Mouse (Mus musculus) intestine, embryonic 14.5 days (tissue): Measurements from ENCODE around the gene Dip2b. TPM values are rescaled to one million over a fixed set of nuclear protein-coding genes. Genes with fewer than 3 reads are reported as not detected.
A peak's percentile ranks its signal among the peaks of the same experiment; 100 is the strongest.

Experiments used
- ATAC-seq: fragments of 200-750 bp; cut with Nextera tagmentation; replicated peaks from 2 replicates; pipeline ENCODE4 v1.8.0; 2017; ENCODE audit warnings: low read depth, moderate number of reproducible peaks, moderate TSS enrichment, moderate library complexity; ENCODE audit not compliant: low FRiP score, low TSS enrichment
- DNase-seq: peaks from one replicate; pipeline ENCODE4 v3.0.0-alpha.2; 2018; ENCODE audit warnings: low spot score
- H3K27ac ChIP-seq: fragments of 300-500 bp; sonication (generic); 2 replicates; pipeline ENCODE4 v1.5.1; 2014; ENCODE audit warnings: low read depth, mild to moderate bottlenecking, control low read depth
- H3K27me3 ChIP-seq: fragments of 300-500 bp; sonication (generic); replicated peaks from 2 replicates; pipeline ENCODE4 v1.6.1; 2014; ENCODE audit warnings: low read length, control low read depth; ENCODE audit not compliant: control insufficient read depth, insufficient read depth
- H3K36me3 ChIP-seq: fragments of 300-500 bp; sonication (generic); 2 replicates; pipeline ENCODE4 v1.6.1; 2014; ENCODE audit warnings: low read length, control low read depth; ENCODE audit not compliant: control insufficient read depth, insufficient read depth
- H3K4me1 ChIP-seq: fragments of 300-500 bp; sonication (generic); replicated peaks from 2 replicates; pipeline ENCODE4 v1.6.1; 2014; ENCODE audit warnings: low read length, control low read depth, mixed read lengths; ENCODE audit not compliant: control insufficient read depth, insufficient read depth
- H3K4me2 ChIP-seq: fragments of 300-500 bp; sonication (generic); 2 replicates; pipeline ENCODE4 v1.6.1; 2014; ENCODE audit warnings: low read length
- H3K4me3 ChIP-seq: fragments of 300-500 bp; sonication (generic); 2 replicates; pipeline ENCODE4 v1.5.1; 2014; ENCODE audit warnings: low read depth, low read length, control low read depth, mixed read lengths
- H3K9ac ChIP-seq: fragments of 300-500 bp; sonication (generic); 2 replicates; pipeline ENCODE4 v1.6.1; 2014; ENCODE audit warnings: mild to moderate bottlenecking, low read length
- H3K9me3 ChIP-seq: fragments of 300-500 bp; sonication (generic); 2 replicates; pipeline ENCODE4 v1.6.1; 2016; ENCODE audit warnings: low read length, control low read depth; ENCODE audit not compliant: control insufficient read depth
- WGBS: fragments of 180-500 bp; shearing (Covaris S2); extraction: QIAGEN DNeasy Blood & Tissue Kit; methylation state at CpG from one replicate; pipeline ENCODE4 v1.1.7; 2014; 5-methylcytosine and 5-hydroxymethylcytosine counted together
- polyA plus RNA-seq: library from polyadenylated mRNA; unstranded; fragments of >200 nt; fragmentation: Nextera tagmentation; extraction: Ambion mirVana; gene quantifications from 2 replicates; pipeline ENCODE4 v1.2.1, GENCODE M21; 2014

The Dip2b gene
- polyA plus RNA-seq, 1 experiment from 2014 or later, result 15.2 TPM

- WGBS, result 2% methylated on average over 17 of the region's 17 CpGs
- peak; percentile 47 for ATAC-seq
- H3K27me3 ChIP-seq, result no peaks in the 10 kb centered on the region
- H3K9me3 ChIP-seq, result peaks cover 13% of the 10 kb centered on the region
- H3K36me3 ChIP-seq, result no peaks in the 10 kb centered on the region
- H3K4me1 ChIP-seq, result peaks cover 8% of the 10 kb centered on the region
- H3K4me2 ChIP-seq, result peak overlapping the region; percentile 71
- peak overlapping the region; percentile 99 for H3K9ac ChIP-seq
- peak; percentile 53 for DNase-seq
- H3K4me3 ChIP-seq, result peak overlapping the region; percentile 81
- peak overlapping the region; percentile 99 for H3K27ac ChIP-seq
These were observed 188.7 kb downstream of the Dip2b start for GRCm38 (mm10) chr15:100227031-100227662.

GRCm38 (mm10) chr15:100227663-100228534 is 189.4 kb downstream of the Dip2b start, which contains the start of gene Atf1:
TSS of gene Atf1 (plus strand) at chr15:100227819.
- Histone ChIP-seq H3K4me1 (peaks cover 8% of the 10 kb centered on the region), H3K9me3 (peaks cover 5% of the 10 kb centered on the region), H3K4me3 (peak within 1 kb of the TSS; percentile 81), H3K4me2 (peak within 1 kb of the TSS; percentile 71), H3K27me3 (no peaks in the 10 kb centered on the region), H3K9ac (peak within 1 kb of the TSS; percentile 99), H3K27ac (peak within 1 kb of the TSS; percentile 99), H3K36me3 (peaks cover under 1% of the 10 kb centered on the region)
- WGBS, result under 1% methylated on average over 77 of the region's 133 CpGs
- ATAC-seq (peak; percentile 84), DNase-seq (peak; percentile 97)

GRCm38 (mm10) chr15:100228535-100229336 is 190.3 kb downstream of the Dip2b start:
- DNase-seq, result peak; percentile 53
- Histone ChIP-seq H3K27ac (peak overlapping the region; percentile 99), H3K4me1 (peaks cover 8% of the 10 kb centered on the region), H3K9me3 (no peaks in the 10 kb centered on the region; the same call in 1 of the 2 replicates), H3K9ac (peak overlapping the region; percentile 99), H3K4me3 (peak overlapping the region; percentile 81), H3K27me3 (no peaks in the 10 kb centered on the region), H3K4me2 (peak overlapping the region; percentile 53), H3K36me3 (peaks cover 9% of the 10 kb centered on the region)
- 0 out of 2 replicates have a peak, but pooled peaks have one; percentile 9 for ATAC-seq
- 11% methylated on average over 16 of the region's 16 CpGs for WGBS

- no peak overlapping the region for H3K4me2 ChIP-seq
- ATAC-seq, result no peak
These were observed 192.2 kb downstream of the Dip2b start for GRCm38 (mm10) chr15:100230655-100231054.

GRCm38 (mm10) chr15:100231616-100232525 is 193.4 kb downstream of the Dip2b start:
- no peak overlapping the region for H3K4me3 ChIP-seq
- H3K9ac ChIP-seq, result no peak overlapping the region
- H3K4me1 ChIP-seq, result peaks cover 8% of the 10 kb centered on the region
- ATAC-seq, result no peak
- DNase-seq, result no peak
- H3K27ac ChIP-seq, result no peak overlapping the region
- H3K36me3 ChIP-seq, result peaks cover 41% of the 10 kb centered on the region
- 84% methylated on average over 14 of the region's 14 CpGs for WGBS
- H3K9me3 ChIP-seq, result no peaks in the 10 kb centered on the region
- no peak overlapping the region for H3K4me2 ChIP-seq
- no peaks in the 10 kb centered on the region for H3K27me3 ChIP-seq

More at GRCm38 (mm10) chr15:100230655-100231054, 192.2 kb downstream of the Dip2b start:
- H3K36me3 ChIP-seq, result peaks cover 29% of the 10 kb centered on the region
- H3K27me3 ChIP-seq, result no peaks in the 10 kb centered on the region
- H3K4me3 ChIP-seq, result no peak overlapping the region
- H3K4me1 ChIP-seq, result peaks cover 8% of the 10 kb centered on the region
- no peaks in the 10 kb centered on the region for H3K9me3 ChIP-seq
- no peak overlapping the region for H3K9ac ChIP-seq
- WGBS, result 77% methylated on average over 1 of the region's 1 CpGs
- no peak overlapping the region for H3K27ac ChIP-seq
- DNase-seq, result no peak

- no peak overlapping the region for H3K27ac ChIP-seq
- DNase-seq (no peak), ATAC-seq (no peak)
- no peaks in the 10 kb centered on the region for H3K27me3 ChIP-seq
- H3K9ac ChIP-seq, result no peak overlapping the region
- WGBS, result 89% methylated on average over 12 of the region's 12 CpGs
- peaks cover 63% of the 10 kb centered on the region for H3K36me3 ChIP-seq
- H3K4me3 ChIP-seq, result no peak overlapping the region
- H3K4me2 ChIP-seq, result no peak overlapping the region
- no peaks in the 10 kb centered on the region for H3K9me3 ChIP-seq
- H3K4me1 ChIP-seq, result no peaks in the 10 kb centered on the region
These were observed 196.9 kb downstream of the Dip2b start for GRCm38 (mm10) chr15:100235208-100235965.

GRCm38 (mm10) chr15:100236952-100237351 is 198.5 kb downstream of the Dip2b start:
- no peak overlapping the region for H3K9ac ChIP-seq
- no peak overlapping the region for H3K27ac ChIP-seq
- 85% methylated on average over 6 of the region's 6 CpGs for WGBS
- H3K4me3 ChIP-seq, result no peak overlapping the region
- H3K36me3 ChIP-seq, result peaks cover 79% of the 10 kb centered on the region
- no peak for ATAC-seq
- no peaks in the 10 kb centered on the region for H3K27me3 ChIP-seq
- H3K4me1 ChIP-seq, result no peaks in the 10 kb centered on the region
- H3K4me2 ChIP-seq, result no peak overlapping the region
- no peaks in the 10 kb centered on the region for H3K9me3 ChIP-seq
- no peak for DNase-seq
